9 mouse cellular contexts compared by ENCODE assay signal in genomic region chr1:137928522-137928921, GRCm38 (mm10).
A peak's percentile ranks its signal among the peaks of the same experiment; 100 is the strongest.
DNase-seq lines count a peak whose midpoint lies in the region; ATAC-seq lines count a peak whose summit lies in the region.
"Had no signal": no experiment of that assay in that cellular context is flagged by ENCODE, and none has a peak within 500 bp of the region (broad histone marks: within the 10 kb centered on the region; RNA-seq: fewer than 3 reads in every experiment).

No protein-coding gene starts in this region.

- no peak overlapping the region for H3K9ac ChIP-seq in kidney, embryonic 15.5 days
- peak overlapping the region; percentile 51 for H3K9ac ChIP-seq in neural tube, embryonic 13.5 days
- H3K9ac ChIP-seq: liver, embryonic 15.5 days had no signal

- no peak overlapping the region for H3K4me3 ChIP-seq in kidney, embryonic 15.5 days (replicated peaks)
- no peak overlapping the region for H3K4me3 ChIP-seq in neural tube, embryonic 13.5 days
- H3K4me3 ChIP-seq: liver, embryonic 15.5 days had no signal

- DNase-seq in heart, adult 18-20 months = peak; percentile 9 to 31
- DNase-seq in heart, adult 11 months = no peak
- DNase-seq in cerebellum, postnatal 14 days = peak; percentile 84 to 92
- DNase-seq in gastrocnemius, postnatal 25 days = peak; percentile 33
- no peak for DNase-seq in layer of hippocampus, adult 8-10 months (ENCODE audit: low spot score in 2 of 2)

- peaks cover 28% of the 10 kb centered on the region for H3K36me3 ChIP-seq in kidney, embryonic 15.5 days
- peaks cover 27% of the 10 kb centered on the region for H3K36me3 ChIP-seq in neural tube, embryonic 13.5 days
- H3K36me3 ChIP-seq: liver, embryonic 15.5 days had no signal

- peak; percentile 57 for ATAC-seq in kidney, embryonic 15.5 days (replicated peaks; ENCODE audit: low FRiP score)
- peak; percentile 77 for ATAC-seq in neural tube, embryonic 13.5 days (ENCODE audit: low read depth)
- ATAC-seq in megakaryocyte, adult 5-6 weeks (ENCODE audit: poor library complexity, severe bottlenecking) = no peak

- H3K9me3 ChIP-seq in kidney, embryonic 15.5 days (replicated peaks) = no peaks in the 10 kb centered on the region
- no peaks in the 10 kb centered on the region for H3K9me3 ChIP-seq in neural tube, embryonic 13.5 days
- H3K9me3 ChIP-seq: liver, embryonic 15.5 days had no signal

- H3K27me3 ChIP-seq in kidney, embryonic 15.5 days = no peaks in the 10 kb centered on the region
- H3K27me3 ChIP-seq in neural tube, embryonic 13.5 days = no peaks in the 10 kb centered on the region
- H3K27me3 ChIP-seq: liver, embryonic 15.5 days had no signal

- peak overlapping the region; percentile 77 for H3K27ac ChIP-seq in kidney, embryonic 15.5 days
- peak overlapping the region; percentile 90 for H3K27ac ChIP-seq in neural tube, embryonic 13.5 days (replicated peaks)
- H3K27ac ChIP-seq: liver, embryonic 15.5 days had no signal

- WGBS in kidney, embryonic 15.5 days = 27% methylated on average over 6 of the region's 6 CpGs
- 12% methylated on average over 6 of the region's 6 CpGs for WGBS in neural tube, embryonic 13.5 days

- peak overlapping the region; percentile 47; the same call in 1 of the 2 replicates for H3K4me2 ChIP-seq in kidney, embryonic 15.5 days
- peak overlapping the region; percentile 39 for H3K4me2 ChIP-seq in neural tube, embryonic 13.5 days
- H3K4me2 ChIP-seq: liver, embryonic 15.5 days had no signal

- peaks cover 20% of the 10 kb centered on the region for H3K4me1 ChIP-seq in kidney, embryonic 15.5 days
- H3K4me1 ChIP-seq in neural tube, embryonic 13.5 days (replicated peaks) = peaks cover 69% of the 10 kb centered on the region
- H3K4me1 ChIP-seq: liver, embryonic 15.5 days had no signal

Comparison
In these comparisons a context has a peak if more than half of its experiments do, and no peak if none do; other contexts are left out.
1. DNase-seq: peak in heart, adult 18-20 months (2 of 2), cerebellum, postnatal 14 days (2 of 2) and gastrocnemius, postnatal 25 days (single experiment); none in heart, adult 11 months (single experiment) and layer of hippocampus, adult 8-10 months (0 of 2).